Mouse (Mus musculus): ENCODE results near the gene Clec4e.

DNA sequence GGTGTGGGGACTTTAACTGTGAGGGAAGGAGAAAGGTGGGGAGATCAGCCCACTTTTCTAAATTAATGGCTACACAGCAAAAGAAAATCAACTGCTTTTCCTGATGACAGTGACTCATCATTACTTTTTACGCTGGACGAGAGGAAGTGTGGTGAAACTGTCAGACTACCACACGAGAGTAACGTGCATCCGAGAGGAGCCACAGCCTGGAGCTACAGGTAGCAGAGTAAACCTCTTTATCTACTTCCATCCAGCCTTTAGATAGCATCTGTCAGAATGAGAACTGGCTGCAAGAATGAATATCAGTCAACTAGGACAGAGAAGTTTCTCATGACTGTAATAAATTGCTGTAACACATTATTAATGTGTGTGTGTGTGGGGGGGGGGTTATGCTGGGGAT lies 22.7 kb downstream of the Clec4e start:
- no peak for TF ChIP-seq MXI1 (IDR thresholded peaks at IDR 0.05; ENCODE audit: low read depth, low read length)
- no peak for TF ChIP-seq PAX5 (IDR thresholded peaks at IDR 0.05; ENCODE audit: low read length)
- TF ChIP-seq ETS1 (conservative IDR thresholded peaks at IDR 0.05; ENCODE audit: low read depth, low read length): no peak
- no peak for TF ChIP-seq CHD2 (IDR thresholded peaks at IDR 0.05; ENCODE audit: low read length)
- no peak for TF ChIP-seq HCFC1 (IDR thresholded peaks at IDR 0.05; ENCODE audit: low read depth, low read length)
